Mouse (Mus musculus) kidney, postnatal 14 days (tissue): ENCODE data around the gene Sar1b.
"Not testable (repeated sequence)": the region's sequence is repeated elsewhere in the genome, so short reads cannot be mapped to it uniquely, and the experiment has no call there.

Experiments
- DNase-seq: peaks from one replicate; pipeline ENCODE4 v3.0.0; 2022; ENCODE audit warnings: mixed read lengths

The Sar1b gene

GRCm38 (mm10) chr11:51763213-51763907 lies at the start of gene Sar1b, which contains the start of gene Sec24a:
Gene Sar1b (plus strand): TSS chr11:51763687.
Gene Sec24a (minus strand): TSS chr11:51763634.
- DNase-seq = peak; percentile 88

GRCm38 (mm10) chr11:51721066-51721465 lies 42.4 kb upstream of the Sar1b start:
- no peak for DNase-seq

GRCm38 (mm10) chr11:51732883-51733282 lies 30.6 kb upstream of the Sar1b start:
- DNase-seq = no peak

- not testable (repeated sequence) for DNase-seq
These were observed 29.3 kb upstream of the Sar1b start for GRCm38 (mm10) chr11:51734218-51734617.

GRCm38 (mm10) chr11:51738651-51739403 lies 24.7 kb upstream of the Sar1b start:
- no peak for DNase-seq

- no peak for DNase-seq
These were observed 22.8 kb upstream of the Sar1b start for GRCm38 (mm10) chr11:51740701-51741100.

- DNase-seq = no peak
These were observed 17.4 kb upstream of the Sar1b start for GRCm38 (mm10) chr11:51746096-51746495.

GRCm38 (mm10) chr11:51751623-51752225 lies 11.8 kb upstream of the Sar1b start:
- DNase-seq = not testable (repeated sequence)

GRCm38 (mm10) chr11:51755621-51756311 lies 7.7 kb upstream of the Sar1b start:
- DNase-seq = no peak

- peak; percentile 95 for DNase-seq
These were observed 7.1 kb upstream of the Sar1b start for GRCm38 (mm10) chr11:51756352-51756771.

GRCm38 (mm10) chr11:51757023-51757422 lies 6.5 kb upstream of the Sar1b start:
- peak; percentile 5 for DNase-seq

- DNase-seq = no peak
These were observed 5.9 kb upstream of the Sar1b start for GRCm38 (mm10) chr11:51757625-51758024.

GRCm38 (mm10) chr11:51758207-51758606 lies 5.3 kb upstream of the Sar1b start:
- DNase-seq = not testable (repeated sequence)

- DNase-seq = no peak
These were observed 4.2 kb upstream of the Sar1b start for GRCm38 (mm10) chr11:51759251-51759650.

GRCm38 (mm10) chr11:51759941-51760657 lies 3.4 kb upstream of the Sar1b start:
- DNase-seq = no peak

- no peak for DNase-seq
These were observed 2.2 kb upstream of the Sar1b start for GRCm38 (mm10) chr11:51761241-51761640.

GRCm38 (mm10) chr11:51763955-51764354 lies 468 bp downstream of the Sar1b start:
- no peak for DNase-seq

GRCm38 (mm10) chr11:51764816-51765215 lies 1.3 kb downstream of the Sar1b start:
- DNase-seq = no peak

GRCm38 (mm10) chr11:51767579-51768220 lies 4.2 kb downstream of the Sar1b start:
- peak; percentile 66 for DNase-seq

GRCm38 (mm10) chr11:51768296-51768695 lies 4.8 kb downstream of the Sar1b start:
- no peak for DNase-seq

- no peak for DNase-seq
These were observed 12.0 kb downstream of the Sar1b start for GRCm38 (mm10) chr11:51775507-51775906.

GRCm38 (mm10) chr11:51777478-51777877 lies 14.0 kb downstream of the Sar1b start:
- no peak for DNase-seq
